Mouse (Mus musculus) C2C12 (cell line): ENCODE results near the gene Ttc39d. TPM values are rescaled to one million over a fixed set of nuclear protein-coding genes. Genes with fewer than 3 reads are reported as not detected.
"Not testable (repeated sequence)": the region's sequence is repeated elsewhere in the genome, so short reads cannot be mapped to it uniquely, and the experiment has no call there.

Experiments used
- H3K27me3 ChIP-seq: one replicate; pipeline ENCODE4 v1.6.1; 2011; ENCODE audit not compliant: control insufficient read depth, insufficient read depth, insufficient read length
- H3K36me3 ChIP-seq: one replicate; pipeline ENCODE4 v1.6.1; 2011; ENCODE audit not compliant: control insufficient read depth, insufficient read depth
- H3K4me3 ChIP-seq: one replicate; pipeline ENCODE4 v1.5.1; 2011; ENCODE audit warnings: mild to moderate bottlenecking, control low read depth; ENCODE audit not compliant: poor library complexity, insufficient read depth, severe bottlenecking
- H3K79me2 ChIP-seq: one replicate; pipeline ENCODE4 v1.6.1; 2011; ENCODE audit not compliant: control insufficient read depth, insufficient read depth
- H3K79me3 ChIP-seq: one replicate; pipeline ENCODE4 v1.6.1; 2011; ENCODE audit warnings: low read depth, control low read depth
- H3ac ChIP-seq: one replicate; pipeline ENCODE3; 2011; ENCODE audit warnings: low read depth; ENCODE audit not compliant: control insufficient read depth, insufficient read length
- CEBPB ChIP-seq: IDR thresholded peaks from one replicate; pipeline ENCODE4 v1.6.1; 2011; ENCODE audit warnings: low read depth, mild to moderate bottlenecking, control low read depth, moderate library complexity
- CTCF ChIP-seq: IDR thresholded peaks from one replicate; pipeline ENCODE4 v1.5.1; 2011; ENCODE audit not compliant: control insufficient read depth, insufficient read depth, insufficient read length
- FOSL1 ChIP-seq: IDR thresholded peaks from one replicate; pipeline ENCODE4 v1.8.0; 2011; ENCODE audit warnings: mild to moderate bottlenecking, low read length; ENCODE audit not compliant: poor library complexity, insufficient read depth, severe bottlenecking
- MAX ChIP-seq: IDR thresholded peaks from one replicate; pipeline ENCODE4 v1.6.1; 2011; ENCODE audit warnings: mild to moderate bottlenecking, control low read depth
- MYOD1 ChIP-seq: IDR thresholded peaks from one replicate; pipeline ENCODE4 v1.6.1; 2011; ENCODE audit warnings: low read depth; ENCODE audit not compliant: control insufficient read depth, insufficient read length
- MYOG ChIP-seq: IDR thresholded peaks from one replicate; pipeline ENCODE4 v1.6.1; 2011; ENCODE audit not compliant: control insufficient read depth, insufficient read length; ENCODE audit errors: extremely low read depth
- USF1 ChIP-seq: IDR thresholded peaks from one replicate; pipeline ENCODE4 v1.6.1; 2011; ENCODE audit warnings: low read depth, mild to moderate bottlenecking, control low read depth, moderate library complexity
- polyA plus RNA-seq: library from polyadenylated mRNA; unstranded; fragments of >200 nt; fragmentation: generic; extraction: Trizol; gene quantifications from one replicate; pipeline ENCODE4 v1.2.1, GENCODE M21; 2012; ENCODE audit warnings: missing spikeins

Ttc39d gene
- polyA plus RNA-seq, 1 experiment = 0.01 TPM

DNA sequence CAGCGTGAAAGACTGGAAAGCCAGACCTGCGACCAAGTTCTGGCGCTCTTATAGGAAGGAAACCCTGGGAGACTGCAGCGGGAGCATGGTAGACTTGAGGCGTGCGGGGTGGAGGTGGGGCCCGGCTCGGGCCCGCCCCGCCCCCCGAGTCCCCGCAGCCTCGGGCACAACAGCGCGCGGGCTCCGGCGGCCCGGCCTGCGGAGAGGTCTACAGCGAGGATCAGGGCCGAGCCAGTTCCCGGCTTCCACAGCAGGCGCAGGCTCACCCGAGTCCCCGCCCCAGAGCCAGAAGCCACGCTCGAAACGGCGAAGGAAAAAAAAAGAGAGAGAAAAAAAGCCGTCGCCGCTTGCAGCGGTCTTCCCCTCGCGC lies 974 bp upstream of the Ttc39d start:
- H3K79me2 ChIP-seq = peaks cover 58% of the 10 kb centered on the region
- H3K36me3 ChIP-seq = peaks cover 49% of the 10 kb centered on the region
- no peaks in the 10 kb centered on the region for H3K27me3 ChIP-seq
- TF ChIP-seq CTCF (no peak), CEBPB (no peak), MYOG (no peak), USF1 (no peak), MAX (no peak), MYOD1 (no peak)
- H3K4me3 ChIP-seq = peak overlapping the region; percentile 97
- peak overlapping the region; percentile 97 for H3ac ChIP-seq
- H3K79me3 ChIP-seq = peaks cover 53% of the 10 kb centered on the region

DNA sequence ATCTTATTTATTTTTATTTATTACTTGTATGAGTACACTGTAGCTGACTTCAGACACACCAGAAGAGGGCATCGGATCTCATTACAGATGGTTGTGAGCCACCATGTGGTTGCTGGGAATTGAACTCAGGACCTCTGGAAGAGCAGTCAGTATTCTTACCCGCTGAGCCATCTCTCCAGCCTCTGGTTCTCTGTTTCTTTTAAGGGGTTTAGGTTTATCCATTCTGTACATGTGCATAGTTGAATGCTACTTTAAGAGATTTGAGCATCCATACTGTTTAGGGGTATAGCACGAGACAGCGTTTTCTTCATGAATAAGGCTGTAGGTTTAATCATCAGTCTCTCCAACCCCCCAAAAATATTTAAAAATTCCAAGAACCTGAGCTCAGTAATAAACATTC lies 6.7 kb downstream of the Ttc39d start:
- not testable (repeated sequence) for H3K79me2 ChIP-seq, H3K79me3 ChIP-seq, H3K27me3 ChIP-seq, H3ac ChIP-seq, H3K4me3 ChIP-seq, H3K36me3 ChIP-seq

DNA sequence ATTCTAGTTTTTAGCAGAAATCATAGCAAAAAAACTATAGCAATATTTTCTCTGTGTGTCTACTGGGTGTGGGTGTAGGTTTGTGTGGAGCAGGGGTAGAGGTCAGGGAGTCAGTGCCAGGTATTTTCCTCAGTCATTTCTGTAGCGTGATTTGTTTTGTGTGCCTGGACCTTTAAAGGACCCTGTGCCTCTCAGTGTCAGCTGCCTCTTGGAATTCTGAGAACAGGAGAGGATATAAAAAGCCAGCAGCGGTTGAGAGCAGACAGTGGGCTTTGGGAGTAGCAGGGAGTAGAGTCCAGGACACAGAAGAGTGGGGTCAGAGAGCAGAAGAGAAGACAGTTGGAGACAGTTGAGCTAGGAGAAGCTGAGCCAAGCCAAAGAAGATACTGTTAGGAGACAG lies 12.9 kb downstream of the Ttc39d start:
- Histone ChIP-seq H3K79me3 (peaks cover 6% of the 10 kb centered on the region), H3ac (no peak overlapping the region), H3K36me3 (no peaks in the 10 kb centered on the region), H3K79me2 (peaks cover 8% of the 10 kb centered on the region), H3K27me3 (no peaks in the 10 kb centered on the region), H3K4me3 (no peak overlapping the region)
- TF ChIP-seq MYOG = no peak
- no peak for TF ChIP-seq USF1
- no peak for TF ChIP-seq CTCF
- TF ChIP-seq MAX = no peak
- no peak for TF ChIP-seq FOSL1
- TF ChIP-seq CEBPB = no peak

DNA sequence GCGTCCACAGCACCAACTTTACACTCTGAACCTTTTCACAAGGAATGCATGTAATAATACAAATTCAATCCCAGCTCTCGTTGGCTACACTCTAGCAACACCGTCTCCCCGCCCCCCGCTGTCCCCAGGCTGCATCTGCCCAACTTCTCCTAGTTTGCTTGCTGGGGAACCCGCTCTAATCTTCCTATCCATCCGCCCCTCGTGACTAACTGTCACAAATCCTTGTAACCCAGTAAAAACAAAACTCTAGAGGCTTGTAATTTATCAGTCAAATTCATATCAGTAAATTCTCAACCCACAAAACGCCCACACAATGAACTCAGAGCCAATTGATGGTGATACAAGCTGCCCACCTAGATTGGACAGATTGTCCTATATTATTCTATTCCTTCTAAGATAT lies 13.9 kb downstream of the Ttc39d start:
- no peak for TF ChIP-seq FOSL1
- TF ChIP-seq MYOD1 = no peak
- TF ChIP-seq CTCF = no peak
- no peak for TF ChIP-seq CEBPB
- no peak for TF ChIP-seq MAX
- no peak for TF ChIP-seq USF1
- no peak for TF ChIP-seq MYOG
- H3K79me2 ChIP-seq = peaks cover 15% of the 10 kb centered on the region
- no peaks in the 10 kb centered on the region for H3K27me3 ChIP-seq

DNA sequence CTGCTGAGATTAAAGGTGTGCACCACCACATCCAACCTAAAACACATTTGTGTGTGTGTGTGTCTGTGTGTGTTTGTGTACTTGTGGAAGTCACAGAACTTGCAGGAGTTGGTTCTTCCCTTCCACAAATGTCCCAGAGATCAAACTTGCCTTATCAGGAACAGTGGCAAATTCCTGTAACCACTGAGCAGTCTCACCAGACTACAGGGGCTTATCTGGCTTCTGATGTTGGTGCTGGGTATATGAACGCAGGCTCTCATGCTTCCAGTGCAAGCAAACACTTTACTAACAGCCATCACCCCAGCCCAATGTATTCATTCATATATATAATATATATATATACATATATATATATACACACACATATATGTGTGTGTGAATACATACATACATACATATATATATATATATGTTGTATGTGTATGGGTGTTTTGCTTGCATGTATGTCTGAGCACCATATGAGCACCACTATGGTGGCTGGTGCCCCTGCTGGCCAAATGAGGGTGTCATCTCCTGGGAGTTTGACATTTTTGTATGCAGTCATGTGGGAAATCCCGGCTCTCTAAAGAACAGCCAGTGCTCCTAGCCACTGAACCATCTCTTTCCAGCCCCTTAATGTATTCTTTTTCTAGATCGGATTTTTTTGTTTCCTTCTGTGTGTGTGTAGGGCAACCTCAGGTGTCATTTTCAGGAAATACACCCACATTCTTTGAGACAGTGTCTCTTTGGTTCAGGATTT lies 14.8 kb downstream of the Ttc39d start:
- no peak for TF ChIP-seq USF1
- TF ChIP-seq CTCF = no peak
- no peaks in the 10 kb centered on the region for H3K27me3 ChIP-seq

More for the DNA sequence above, 13.9 kb downstream of the Ttc39d start:
- peaks cover 6% of the 10 kb centered on the region for H3K79me3 ChIP-seq
- peaks cover under 1% of the 10 kb centered on the region for H3K36me3 ChIP-seq
- H3ac ChIP-seq = no peak overlapping the region
- no peak overlapping the region for H3K4me3 ChIP-seq

DNA sequence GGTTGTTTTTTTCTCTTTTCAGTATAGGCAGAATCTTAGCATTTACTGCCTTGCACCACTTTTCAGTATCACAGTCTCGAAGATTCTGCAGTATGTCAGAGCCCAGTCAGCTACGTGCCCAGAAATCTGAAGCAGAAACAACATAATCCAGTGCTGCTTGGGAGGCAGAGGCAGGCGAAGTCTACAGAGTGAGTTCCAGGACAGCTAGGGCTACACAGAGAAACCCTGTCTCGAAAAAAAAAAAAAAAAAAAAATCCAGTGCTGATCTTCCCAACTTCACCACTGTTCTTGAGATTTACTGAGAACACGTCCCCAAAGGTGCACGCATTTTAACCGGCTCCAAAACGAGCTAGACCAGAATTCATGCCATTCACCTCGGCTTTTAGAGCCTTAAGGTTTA lies 16.6 kb downstream of the Ttc39d start:
- peaks cover 6% of the 10 kb centered on the region for H3K79me3 ChIP-seq
- TF ChIP-seq CTCF (no peak), USF1 (no peak), MYOD1 (no peak), MYOG (no peak), MAX (no peak), FOSL1 (no peak), CEBPB (no peak)
- H3ac ChIP-seq = peak overlapping the region; percentile 26
- no peak overlapping the region for H3K4me3 ChIP-seq
- peaks cover 15% of the 10 kb centered on the region for H3K79me2 ChIP-seq
- no peaks in the 10 kb centered on the region for H3K27me3 ChIP-seq
- H3K36me3 ChIP-seq = peaks cover 23% of the 10 kb centered on the region

More for the DNA sequence above, 14.8 kb downstream of the Ttc39d start:
- no peak overlapping the region for H3ac ChIP-seq
- peaks cover 6% of the 10 kb centered on the region for H3K79me3 ChIP-seq
- H3K4me3 ChIP-seq = no peak overlapping the region
- peaks cover 9% of the 10 kb centered on the region for H3K36me3 ChIP-seq
- peaks cover 15% of the 10 kb centered on the region for H3K79me2 ChIP-seq
